Mouse (Mus musculus): Measurements from ENCODE around the gene Cpsf4l. TPM values are rescaled to one million over a fixed set of nuclear protein-coding genes. Genes with fewer than 3 reads are reported as not detected.
"Not testable (repeated sequence)": the region's sequence is repeated elsewhere in the genome, so short reads cannot be mapped to it uniquely, and the experiment has no call there.

Gene Cpsf4l
- total RNA-seq, 2 experiments from 2014 or later: 0.35 TPM; not detected in 1

DNA sequence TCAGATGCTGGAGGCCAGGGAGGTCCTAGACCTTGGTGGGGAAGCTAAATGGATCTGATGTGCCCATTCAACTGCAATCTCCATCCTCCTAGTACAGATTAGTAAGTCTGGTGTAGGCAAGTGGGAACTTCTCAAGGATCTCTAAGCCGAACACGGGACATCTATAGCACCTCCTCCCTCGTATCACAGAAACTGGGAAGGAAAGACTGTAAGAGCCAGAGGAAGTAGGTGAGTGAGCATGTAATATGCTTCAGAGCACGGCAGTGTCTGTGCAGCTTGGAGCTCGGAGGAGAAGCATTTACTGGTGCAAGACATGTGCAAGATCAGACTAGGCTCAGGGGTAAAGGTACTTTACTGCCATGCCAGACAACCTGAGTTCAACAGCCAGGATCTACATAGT is 41.0 kb downstream of the Cpsf4l start:
- DNase-seq (ENCODE audit: low spot score in 2 of 2): no peak

DNA sequence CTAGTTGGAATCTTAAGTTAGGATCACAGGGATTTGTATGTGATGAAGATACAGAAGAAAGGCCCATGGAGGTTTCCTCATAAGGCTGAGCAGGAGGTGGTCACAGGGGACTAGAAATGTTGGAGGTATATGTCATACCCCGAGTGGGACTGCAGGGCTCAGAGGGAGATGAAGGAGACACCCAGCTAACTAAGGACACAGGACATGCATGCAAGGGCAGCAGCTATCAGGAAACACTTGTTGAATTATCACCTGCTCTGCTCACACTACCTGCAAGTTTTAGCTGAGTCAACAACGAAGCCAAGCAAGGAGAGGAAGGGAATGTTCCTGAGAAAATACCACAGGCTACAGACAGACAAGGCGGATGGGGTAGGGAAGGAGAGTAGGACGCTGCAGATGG is 42.1 kb downstream of the Cpsf4l start:
- DNase-seq (ENCODE audit: low spot score in 2 of 2): no peak

DNA sequence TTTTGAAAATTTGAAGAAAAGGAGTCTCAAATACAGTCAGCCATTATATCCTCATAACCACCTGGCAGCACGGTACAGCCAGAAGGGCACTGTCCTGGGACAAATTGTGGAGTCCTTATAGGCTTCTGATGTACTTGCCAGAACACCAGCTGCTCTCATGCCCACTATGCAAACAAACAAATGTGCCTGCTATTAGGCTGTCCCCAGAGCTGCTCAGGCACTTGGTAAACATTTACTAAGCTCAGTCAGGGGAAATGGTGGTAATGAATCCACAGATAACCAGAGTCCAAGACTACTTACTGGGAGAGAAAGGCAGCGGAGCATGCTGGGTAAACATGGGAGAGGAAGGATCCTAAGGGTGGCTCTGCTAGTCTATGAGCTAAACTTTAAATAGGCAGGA is 42.7 kb downstream of the Cpsf4l start:
- DNase-seq (ENCODE audit: low spot score in 2 of 2): no peak

DNA sequence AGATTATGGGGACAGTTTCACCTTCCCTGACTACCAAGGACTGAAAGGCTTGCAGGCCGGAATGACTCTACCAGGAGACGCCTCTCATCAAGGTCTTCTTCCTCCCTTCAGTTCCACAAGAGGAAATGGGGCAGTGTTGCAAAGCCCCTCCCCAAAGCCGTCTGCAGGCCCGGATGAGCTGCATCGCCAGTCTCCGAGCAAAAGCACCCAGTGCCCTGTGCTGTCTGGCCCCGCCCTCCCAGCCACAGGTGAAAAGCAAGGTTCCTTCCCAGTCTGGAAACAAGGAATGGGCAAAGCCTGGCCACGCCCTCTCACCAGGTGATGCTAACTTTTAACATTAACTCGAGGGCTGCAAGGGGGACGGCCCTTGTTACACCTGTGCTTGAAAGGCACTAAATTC is 43.2 kb downstream of the Cpsf4l start:
- DNase-seq (ENCODE audit: low spot score in 2 of 2): no peak

DNA sequence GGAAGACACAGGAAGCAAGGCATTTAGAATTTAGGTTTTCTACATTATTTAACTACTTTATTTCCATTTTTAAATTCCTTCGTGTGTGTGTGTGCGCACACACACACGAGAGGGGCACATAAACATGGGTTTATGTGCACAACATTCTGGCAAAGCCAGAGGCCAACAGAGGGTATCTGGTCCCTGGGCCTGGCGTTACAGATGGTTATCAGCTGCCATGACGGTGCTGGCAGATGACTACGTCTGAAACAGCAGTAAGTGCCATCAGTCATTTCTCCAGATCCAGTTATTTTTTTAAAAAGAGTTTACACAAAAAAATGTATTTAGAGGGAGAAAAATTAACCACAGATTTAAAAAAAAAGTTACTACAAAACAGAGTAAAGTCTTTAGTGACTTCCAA is 43.6 kb downstream of the Cpsf4l start:
- no peak for DNase-seq (ENCODE audit: low spot score in 2 of 2)

DNA sequence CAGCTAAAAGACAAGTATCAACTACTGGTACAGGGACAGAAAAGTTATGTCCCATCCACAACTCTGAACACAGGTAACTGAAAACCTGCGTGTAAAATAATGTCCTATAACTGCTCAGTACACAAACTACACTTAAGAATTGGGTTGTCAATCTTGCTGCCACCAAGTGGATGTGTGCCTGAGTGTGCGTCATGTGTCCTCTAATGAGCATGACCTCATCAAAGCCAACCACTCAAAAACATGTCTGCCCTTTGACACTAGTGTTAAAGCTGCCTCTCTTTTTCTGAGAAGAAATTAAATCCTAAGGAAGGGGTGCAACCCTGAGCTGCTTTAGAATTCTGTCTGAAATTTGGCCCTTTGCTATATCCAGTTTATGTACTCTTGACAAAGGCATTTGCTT is 45.5 kb downstream of the Cpsf4l start:
- DNase-seq (ENCODE audit: low spot score in 2 of 2): no peak

DNA sequence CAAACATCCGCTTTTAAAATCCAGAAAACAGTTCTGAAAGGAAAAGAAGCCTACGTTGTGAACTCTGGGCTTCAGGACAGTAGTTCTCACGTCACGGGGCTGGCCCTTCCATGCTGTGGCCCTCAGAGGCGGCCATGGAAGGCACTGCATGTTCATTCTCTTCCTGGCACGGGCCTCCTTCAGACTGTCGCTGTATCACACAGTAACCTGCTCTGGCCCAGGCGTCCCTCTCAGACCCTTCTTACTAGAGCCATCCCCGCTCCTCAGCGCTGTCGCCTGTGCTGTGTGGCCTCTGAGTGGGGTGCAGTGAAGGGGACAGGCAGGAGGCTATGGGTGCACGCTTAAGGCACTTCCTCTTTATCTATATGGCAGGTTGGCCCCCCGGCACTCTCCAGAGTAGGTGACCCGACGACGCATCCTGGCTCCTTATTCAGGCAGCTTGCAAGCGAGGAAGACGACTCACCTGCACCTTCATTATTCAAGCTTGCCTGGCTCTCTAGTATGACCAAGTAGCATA is 47.9 kb downstream of the Cpsf4l start:
- DNase-seq (ENCODE audit: low spot score in 2 of 2): no peak

DNA sequence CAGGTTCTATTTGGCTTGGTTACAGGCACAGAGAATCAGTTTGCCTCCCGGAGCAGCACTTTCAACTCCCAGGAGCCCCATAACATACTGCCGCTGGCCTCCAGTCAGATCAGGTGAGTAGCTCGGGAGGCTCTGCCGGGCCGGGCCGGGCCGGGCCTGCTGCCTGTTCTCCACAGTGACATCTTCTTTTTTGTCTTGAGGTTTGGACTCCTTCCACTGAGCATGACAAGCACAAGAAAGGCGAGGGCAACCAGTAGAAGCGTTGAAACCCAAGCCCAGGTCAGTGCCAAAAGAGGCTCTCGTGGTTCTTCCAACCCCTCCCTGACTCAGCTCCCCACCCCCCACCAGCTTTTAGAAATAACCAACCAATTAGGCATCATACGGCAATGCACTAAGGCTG is 48.9 kb downstream of the Cpsf4l start:
- no peak for DNase-seq (ENCODE audit: low spot score in 2 of 2)

DNA sequence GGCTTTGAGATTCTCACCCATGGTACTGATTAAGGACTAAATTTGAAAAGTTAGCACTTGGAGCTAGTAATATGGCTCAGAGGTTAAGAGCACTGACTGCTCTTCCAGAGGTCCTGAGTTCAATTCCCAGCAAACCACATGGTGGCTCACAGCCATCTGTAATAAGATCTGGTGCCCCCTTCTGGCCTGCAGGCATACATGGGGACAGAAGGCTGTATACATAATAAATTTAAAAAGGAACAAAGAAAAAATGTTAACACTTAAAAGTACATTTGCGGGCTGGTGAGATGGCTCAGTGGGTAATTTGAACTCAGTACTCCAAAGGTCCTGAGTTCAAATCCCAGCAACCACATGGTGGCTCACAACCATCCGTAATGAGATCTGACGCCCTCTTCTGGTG is 49.6 kb downstream of the Cpsf4l start:
- not testable (repeated sequence) for DNase-seq (ENCODE audit: low spot score in 2 of 2)

DNA sequence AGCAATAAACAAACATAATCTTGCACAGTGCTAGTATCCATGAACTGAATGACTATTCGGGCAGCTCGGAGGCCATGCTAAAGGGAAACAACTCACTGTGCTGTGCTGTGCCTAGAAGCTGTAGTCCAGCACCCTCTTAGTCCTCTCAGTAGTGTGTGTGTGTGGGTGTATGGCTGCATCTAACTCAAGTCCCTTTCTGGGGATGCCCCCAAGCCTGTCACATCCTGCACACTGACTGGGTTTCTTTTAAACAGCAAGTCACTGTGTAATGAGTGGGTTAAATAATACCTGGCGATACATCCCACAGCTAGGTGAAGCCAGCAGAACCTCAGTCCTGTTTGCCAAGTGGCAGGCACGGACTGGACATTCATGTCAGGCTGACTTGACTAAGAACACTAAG is 51.1 kb downstream of the Cpsf4l start:
- no peak for DNase-seq (ENCODE audit: low spot score in 2 of 2)

DNA sequence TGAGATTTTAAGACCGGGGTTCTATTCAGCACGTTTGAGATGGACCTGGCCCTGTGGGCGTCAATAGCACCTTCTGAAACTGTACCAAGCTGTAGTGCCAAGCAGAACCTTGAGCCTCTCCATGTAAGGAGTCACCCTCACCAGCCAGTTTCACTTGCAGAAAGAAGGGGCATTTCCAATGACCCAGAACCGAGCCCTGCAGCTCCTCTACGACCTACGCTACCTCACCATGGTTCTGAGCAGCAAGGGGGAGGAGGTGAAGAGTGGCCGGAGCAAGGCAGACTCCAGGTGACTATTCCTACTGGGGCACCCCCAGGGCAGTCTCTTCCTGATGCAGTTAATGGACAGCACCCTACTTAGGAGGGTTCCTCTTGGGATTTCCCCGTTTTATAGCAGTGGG is 51.5 kb downstream of the Cpsf4l start:
- DNase-seq (ENCODE audit: low spot score in 2 of 2): no peak

DNA sequence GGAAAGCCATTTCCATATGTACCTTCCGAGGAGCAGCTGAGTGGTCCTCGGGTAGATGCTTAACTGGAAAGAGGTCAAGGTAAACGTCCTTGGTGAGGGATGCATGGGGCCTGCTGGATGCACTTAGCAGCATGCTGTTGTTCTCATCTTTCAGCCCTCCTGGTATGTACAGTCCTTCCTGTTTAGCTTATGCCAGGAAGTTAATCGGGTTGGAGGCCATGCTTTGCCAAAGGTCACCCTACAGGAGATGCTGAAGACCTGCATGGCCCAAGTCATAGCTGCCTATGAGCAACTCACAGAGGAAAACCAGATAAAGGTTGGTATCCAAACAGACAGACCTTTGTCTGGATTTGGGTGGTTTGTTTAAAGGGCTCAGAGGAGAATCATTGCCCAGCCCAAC is 52.6 kb downstream of the Cpsf4l start:
- no peak for DNase-seq (ENCODE audit: low spot score in 2 of 2)

DNA sequence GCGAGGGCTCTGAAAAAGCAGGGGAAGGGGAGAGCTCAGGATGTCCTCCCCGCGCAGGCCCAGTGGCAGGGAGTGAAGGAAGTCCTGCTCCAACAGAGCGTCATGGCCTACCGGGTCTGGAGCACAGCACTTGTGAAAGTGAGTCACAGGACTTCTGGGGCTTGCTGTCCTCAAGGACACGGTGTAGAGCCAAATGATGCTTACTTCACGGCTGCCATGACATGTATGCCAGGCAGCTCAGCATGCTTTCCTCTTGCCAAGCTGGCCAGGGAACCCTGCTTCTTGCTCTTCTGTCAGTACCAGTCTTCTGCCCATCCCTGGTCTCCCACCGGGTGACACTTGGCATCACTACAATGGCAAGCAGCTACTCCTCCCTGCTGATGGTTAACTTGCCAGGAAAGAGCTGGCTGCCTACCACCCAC is 53.3 kb downstream of the Cpsf4l start:
- DNase-seq (ENCODE audit: low spot score in 2 of 2): no peak

DNA sequence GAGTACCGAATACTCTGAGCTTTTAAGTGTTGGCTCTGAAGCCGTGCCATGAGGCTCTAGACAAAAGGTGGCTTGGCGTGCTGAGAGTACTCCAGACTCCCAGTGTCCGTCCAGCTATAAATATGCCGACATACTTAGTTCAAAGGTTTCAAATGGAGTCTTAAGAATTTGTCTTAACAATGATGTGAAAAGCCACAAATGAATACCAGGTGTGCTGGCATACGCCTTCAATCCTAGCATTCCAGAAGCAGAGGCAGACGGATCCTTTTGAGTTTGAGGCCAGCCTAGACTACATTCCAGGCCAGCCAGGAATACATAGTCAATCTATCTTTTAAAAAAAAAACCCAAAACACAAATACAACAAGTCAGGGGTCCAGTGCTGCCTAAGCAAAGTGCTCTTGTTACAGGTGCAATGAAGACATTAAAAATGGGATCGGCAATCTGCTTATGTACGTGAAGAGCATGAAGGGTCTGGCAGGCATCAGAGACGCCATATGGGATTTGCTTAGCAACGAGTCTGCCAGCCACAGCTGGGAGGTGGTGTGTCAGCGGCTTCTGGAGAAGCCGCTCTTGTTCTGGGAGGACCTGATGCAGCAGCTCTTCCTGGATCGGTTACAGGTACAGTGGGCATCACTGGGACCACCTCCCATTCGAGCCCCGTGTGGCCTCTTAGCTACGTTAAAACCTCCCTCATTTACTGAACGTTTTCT is 55.1 kb downstream of the Cpsf4l start:
- peak; percentile 50 to 58 for DNase-seq (ENCODE audit: low spot score in 2 of 2)

DNA sequence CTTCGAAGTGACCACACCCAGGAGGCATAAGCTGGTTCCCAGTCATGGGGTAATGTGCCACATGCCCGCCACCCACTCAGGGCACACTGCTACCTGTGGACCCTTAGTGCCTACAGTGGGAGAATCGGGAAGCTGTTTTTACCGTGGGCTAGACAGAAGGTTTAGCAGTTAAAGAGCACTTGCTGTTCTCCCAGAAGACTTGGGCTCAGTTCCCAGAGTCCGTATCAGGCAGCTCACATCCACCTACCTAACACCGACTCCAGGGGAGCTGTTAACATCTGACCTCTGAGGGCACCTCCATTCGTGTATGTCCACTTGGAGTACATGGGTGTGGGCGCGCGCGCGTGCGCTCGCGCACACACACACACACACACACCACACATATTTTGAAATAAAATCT is 55.7 kb downstream of the Cpsf4l start:
- DNase-seq (ENCODE audit: low spot score in 2 of 2): peak in 1 of 2 experiments; percentile 32

DNA sequence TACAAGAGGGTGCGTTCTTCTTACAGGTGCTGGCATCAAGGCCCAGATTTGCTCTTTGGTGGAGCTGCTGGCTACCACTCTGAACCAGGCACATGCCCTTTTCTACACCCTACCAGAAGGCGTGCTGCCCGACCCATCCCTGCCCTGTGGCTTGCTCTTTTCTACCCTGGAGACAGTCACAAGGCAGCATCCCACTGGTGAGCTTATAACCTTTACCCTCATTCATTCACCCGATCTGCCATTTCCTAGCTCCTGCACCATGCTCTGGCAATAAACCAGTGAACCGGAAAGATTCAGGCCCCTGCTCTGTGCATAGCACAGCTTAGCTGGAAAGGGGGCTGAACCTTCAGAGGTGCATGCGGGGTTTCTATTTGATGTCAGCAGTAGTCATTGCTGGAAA is 57.3 kb downstream of the Cpsf4l start:
- no peak for DNase-seq (ENCODE audit: low spot score in 2 of 2)

DNA sequence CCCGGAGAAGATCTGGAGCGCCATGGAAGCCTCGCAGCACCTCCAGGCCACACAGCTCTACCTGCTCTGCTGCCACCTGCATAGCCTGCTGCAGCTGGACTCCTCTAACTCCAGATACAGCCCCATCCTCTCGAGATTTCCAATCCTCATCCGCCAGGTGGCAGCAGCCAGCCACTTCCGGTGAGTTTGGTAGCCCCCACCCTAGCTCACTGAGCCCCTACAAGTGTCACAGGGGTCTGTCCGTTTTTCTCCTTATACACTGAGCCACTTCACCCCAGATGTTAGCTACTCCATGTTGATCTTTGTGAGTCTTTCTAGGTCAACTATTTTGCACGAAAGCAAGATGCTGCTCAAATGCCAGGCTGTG is 57.9 kb downstream of the Cpsf4l start:
- DNase-seq (ENCODE audit: low spot score in 2 of 2): no peak

DNA sequence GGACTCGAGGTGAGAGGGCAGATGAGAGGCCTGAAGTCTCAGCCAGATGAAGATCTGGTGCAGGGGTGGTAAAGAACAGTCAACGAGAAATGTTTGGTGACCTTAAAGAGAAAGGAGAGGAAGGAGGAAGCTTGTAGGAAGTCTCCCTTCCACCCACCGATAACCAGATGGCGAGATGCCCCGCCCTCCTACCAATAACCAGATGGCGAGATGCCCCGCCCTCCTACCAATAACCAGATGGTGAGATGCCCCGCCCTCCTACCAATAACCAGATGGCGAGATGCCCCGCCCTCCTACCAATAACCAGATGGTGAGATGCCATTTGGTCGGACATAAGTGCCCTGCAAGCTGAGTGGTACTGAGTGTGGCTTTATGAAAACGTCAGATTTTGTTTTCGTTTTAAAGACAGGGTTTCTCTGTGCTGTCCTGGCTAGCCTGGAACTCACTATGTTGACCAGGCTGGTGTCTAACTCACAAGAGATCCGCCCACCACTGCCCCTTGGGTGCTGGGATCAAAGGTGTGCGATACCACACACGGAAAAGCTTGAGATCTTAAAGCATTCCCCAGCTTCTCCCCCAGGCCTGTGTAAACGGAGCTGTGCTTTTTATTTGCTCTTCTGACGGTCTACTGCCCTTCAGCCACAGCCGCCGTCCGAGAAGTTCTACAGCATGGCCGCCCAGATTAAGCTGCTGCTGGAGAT is 58.5 kb downstream of the Cpsf4l start:
- no peak for DNase-seq (ENCODE audit: low spot score in 2 of 2)

DNA sequence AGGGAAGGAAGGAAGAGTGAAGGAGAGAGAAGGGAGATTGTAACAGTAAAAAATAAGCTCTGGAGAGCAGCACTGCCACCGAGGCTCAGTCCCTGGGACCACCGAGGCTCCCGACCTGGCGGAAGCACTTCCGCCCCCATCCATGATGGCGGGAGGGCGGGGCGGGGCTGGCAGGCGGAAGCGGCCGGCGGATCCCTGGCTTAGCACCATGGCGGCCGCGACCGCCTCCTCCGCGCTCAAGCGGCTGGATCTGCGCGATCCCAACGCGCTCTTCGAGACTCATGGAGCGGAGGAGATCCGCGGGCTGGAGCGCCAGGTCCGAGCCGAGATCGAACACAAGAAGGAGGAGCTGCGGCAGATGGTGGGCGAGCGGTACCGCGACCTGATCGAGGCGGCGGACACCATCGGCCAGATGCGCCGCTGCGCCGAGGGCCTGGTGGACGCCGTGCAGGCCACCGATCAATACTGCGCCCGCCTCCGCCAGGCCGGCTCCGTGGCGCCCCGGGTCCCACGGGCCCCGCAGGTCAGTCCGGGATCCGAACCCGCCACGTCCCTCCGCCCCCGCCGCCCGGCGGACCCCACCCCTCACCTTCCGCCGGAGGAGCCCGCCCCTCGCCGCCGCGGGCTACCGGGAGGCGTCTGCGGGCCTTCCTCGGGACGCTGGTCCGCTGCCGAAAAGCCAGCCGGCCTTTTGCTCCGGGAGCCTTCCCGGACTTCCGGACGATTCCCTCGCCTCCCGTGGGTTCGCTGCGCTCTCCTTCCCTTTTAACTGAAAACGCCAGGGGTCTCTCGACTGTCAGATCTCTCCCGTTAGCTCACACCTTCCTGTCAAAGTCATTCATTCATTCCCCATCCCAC is 60.2 kb downstream of the Cpsf4l start, which contains the start of gene Slc39a11:
Gene Slc39a11 (minus strand): TSS at position 727 of the 858 bp plus-strand sequence.
- peak; percentile 48 to 72 for DNase-seq (ENCODE audit: low spot score in 2 of 2)

DNA sequence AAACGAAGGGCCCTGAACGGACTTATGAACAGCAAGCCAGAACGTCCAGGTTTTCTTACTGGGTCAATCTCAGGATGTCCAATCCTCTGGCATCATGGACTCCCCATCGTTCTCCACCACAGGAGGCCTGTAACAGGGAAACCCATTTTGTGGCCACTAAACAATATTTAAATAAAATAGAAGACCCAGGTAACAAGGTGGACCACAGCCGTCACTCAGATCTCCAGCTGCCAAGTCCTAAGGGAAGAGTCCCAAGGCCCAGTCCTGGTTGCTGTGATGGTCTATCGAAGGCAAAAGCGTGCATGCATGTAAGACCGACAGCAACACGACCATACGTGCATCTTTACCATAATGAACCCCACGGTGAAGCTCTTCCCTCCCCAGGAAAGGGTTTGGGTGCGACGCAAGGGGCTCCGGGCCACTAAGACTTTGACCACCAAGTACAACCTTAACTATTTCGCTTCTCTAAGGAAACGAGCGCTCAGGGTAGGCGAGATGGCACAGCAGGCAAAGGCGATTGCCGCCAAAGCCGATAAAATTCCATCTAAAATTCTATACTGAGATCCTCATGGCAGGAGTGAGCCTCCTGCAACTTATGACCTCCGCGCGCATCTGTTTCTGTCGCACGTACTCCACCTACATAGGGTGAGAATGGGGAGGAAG is 61.0 kb downstream of the Cpsf4l start, which contains the start of gene Cog1:
Gene Cog1 (plus strand): TSS at position 480 of the 663 bp plus-strand sequence.
- DNase-seq (ENCODE audit: low spot score in 2 of 2): no peak
